In genomic region chr2:18848074-18848629, GRCm38 (mm10) we compare ENCODE assay signal across 27 mouse cellular contexts.
DNase-seq lines count a peak whose midpoint lies in the region; ATAC-seq and TF ChIP-seq lines count a peak whose summit lies in the region.
"Had no signal": no experiment of that assay in that cellular context is flagged by ENCODE, and none has a peak within 500 bp of the region (broad histone marks: within the 10 kb centered on the region; RNA-seq: fewer than 3 reads in every experiment).

No protein-coding gene starts in this region.

- WGBS in forebrain, embryonic 13.5 days, result 55% methylated on average over 5 of the region's 5 CpGs
- 87% methylated on average over 5 of the region's 5 CpGs for WGBS in forebrain, embryonic 11.5 days
- WGBS in hindbrain, embryonic 14.5 days, result 68% methylated on average over 5 of the region's 5 CpGs
- WGBS in hindbrain, embryonic 12.5 days, result 77% methylated on average over 5 of the region's 5 CpGs
- 78% methylated on average over 5 of the region's 5 CpGs for WGBS in stomach, postnatal 0 days

- H3K9ac ChIP-seq in forebrain, embryonic 13.5 days, result no peak overlapping the region
- no peak overlapping the region for H3K9ac ChIP-seq in forebrain, embryonic 11.5 days (ENCODE audit: low read length)
- H3K9ac ChIP-seq in hindbrain, embryonic 14.5 days, result no peak overlapping the region
- no peak overlapping the region for H3K9ac ChIP-seq in hindbrain, embryonic 12.5 days
- H3K9ac ChIP-seq in stomach, postnatal 0 days (ENCODE audit: low read length), result no peak overlapping the region
- H3K9ac ChIP-seq: embryonic facial prominence, embryonic 12.5 days; embryonic facial prominence, embryonic 15.5 days; heart, embryonic 13.5 days; intestine, embryonic 15.5 days had no signal

- peaks cover 11% of the 10 kb centered on the region; the same call in 1 of the 2 replicates for H3K36me3 ChIP-seq in forebrain, embryonic 13.5 days (ENCODE audit: poor library complexity, severe bottlenecking)
- H3K36me3 ChIP-seq in forebrain, embryonic 11.5 days (ENCODE audit: control insufficient read depth, insufficient read depth, low read length), result no peaks in the 10 kb centered on the region
- H3K36me3 ChIP-seq in hindbrain, embryonic 14.5 days (replicated peaks; ENCODE audit: control insufficient read depth, insufficient read depth), result peaks cover 13% of the 10 kb centered on the region; the same call in 1 of the 2 replicates
- H3K36me3 ChIP-seq in hindbrain, embryonic 12.5 days, result peaks cover 9% of the 10 kb centered on the region; the same call in 1 of the 2 replicates
- no peaks in the 10 kb centered on the region; the same call in 1 of the 2 replicates for H3K36me3 ChIP-seq in stomach, postnatal 0 days (ENCODE audit: control insufficient read depth, insufficient read depth, low read length)
- H3K36me3 ChIP-seq: embryonic facial prominence, embryonic 12.5 days had no signal

- no peak overlapping the region for H3K27ac ChIP-seq in forebrain, embryonic 13.5 days
- H3K27ac ChIP-seq in forebrain, embryonic 11.5 days (ENCODE audit: low read depth, low read length), result no peak overlapping the region
- H3K27ac ChIP-seq in hindbrain, embryonic 14.5 days, result no peak overlapping the region
- H3K27ac ChIP-seq in hindbrain, embryonic 12.5 days, result no peak overlapping the region
- no peak overlapping the region for H3K27ac ChIP-seq in stomach, postnatal 0 days (replicated peaks)
- H3K27ac ChIP-seq: embryonic facial prominence, embryonic 12.5 days; embryonic facial prominence, embryonic 15.5 days; heart, adult 2 months; heart, embryonic 10.5 days; heart, embryonic 13.5 days; intestine, embryonic 15.5 days had no signal

- no peak overlapping the region for H3K4me2 ChIP-seq in forebrain, embryonic 13.5 days
- H3K4me2 ChIP-seq in forebrain, embryonic 11.5 days (ENCODE audit: low read depth, low read length, severe bottlenecking), result no peak overlapping the region
- no peak overlapping the region for H3K4me2 ChIP-seq in hindbrain, embryonic 14.5 days (replicated peaks)
- no peak overlapping the region for H3K4me2 ChIP-seq in hindbrain, embryonic 12.5 days (replicated peaks)
- no peak overlapping the region for H3K4me2 ChIP-seq in stomach, postnatal 0 days (replicated peaks; ENCODE audit: low read depth)
- H3K4me2 ChIP-seq: embryonic facial prominence, embryonic 12.5 days; embryonic facial prominence, embryonic 15.5 days; heart, embryonic 13.5 days; intestine, embryonic 15.5 days had no signal

- no peak for DNase-seq in forebrain, embryonic 11.5 days (ENCODE audit: low spot score)
- DNase-seq in hindbrain, embryonic 14.5 days (ENCODE audit: low spot score), result no peak
- DNase-seq in brain, embryonic 14.5 days (ENCODE audit: low read depth), result peak; percentile 81
- DNase-seq in stomach, postnatal 0 days (ENCODE audit: low spot score), result no peak
- DNase-seq: adrenal gland, postnatal 10 days; adrenal gland, postnatal 36 days; cerebellum, adult 11 months; cerebellum, adult 2 months; cerebellum, adult 9-11 months; cerebellum, postnatal 25 days; gastrocnemius, postnatal 10 days; gastrocnemius, postnatal 36 days; heart, adult 2 months; heart, postnatal 14 days; heart, postnatal 4 days; kidney, adult 11 months had no signal

- no peak for TF ChIP-seq POLR2A in brain, embryonic 14.5 days (IDR thresholded peaks at IDR 0.05; ENCODE audit: borderline replicate concordance, extremely low read depth, insufficient read depth, insufficient read length, poor library complexity, severe bottlenecking)

- peaks cover 10% of the 10 kb centered on the region for H3K4me1 ChIP-seq in forebrain, embryonic 13.5 days
- no peaks in the 10 kb centered on the region for H3K4me1 ChIP-seq in forebrain, embryonic 11.5 days (replicated peaks; ENCODE audit: control insufficient read depth, insufficient read depth, low read length)
- H3K4me1 ChIP-seq in hindbrain, embryonic 14.5 days (replicated peaks; ENCODE audit: control insufficient read depth, insufficient read depth, low read length), result no peaks in the 10 kb centered on the region
- no peaks in the 10 kb centered on the region for H3K4me1 ChIP-seq in hindbrain, embryonic 12.5 days
- no peaks in the 10 kb centered on the region for H3K4me1 ChIP-seq in stomach, postnatal 0 days (replicated peaks; ENCODE audit: control insufficient read depth, insufficient read depth)
- H3K4me1 ChIP-seq: embryonic facial prominence, embryonic 15.5 days; heart, embryonic 10.5 days; intestine, embryonic 15.5 days had no signal

- ATAC-seq in forebrain, embryonic 13.5 days, result peak; percentile 42
- ATAC-seq in forebrain, embryonic 11.5 days (replicated peaks; ENCODE audit: low FRiP score), result no peak
- ATAC-seq in hindbrain, embryonic 14.5 days (ENCODE audit: low FRiP score), result 0 out of 2 replicates have a peak, but pooled peaks have one; percentile 43
- ATAC-seq in hindbrain, embryonic 12.5 days (ENCODE audit: low FRiP score), result no peak
- no peak for ATAC-seq in stomach, postnatal 0 days (ENCODE audit: low FRiP score, low TSS enrichment)
- ATAC-seq: hindbrain, embryonic 16.5 days; intestine, embryonic 15.5 days; Patski had no signal

- no peaks in the 10 kb centered on the region for H3K9me3 ChIP-seq in forebrain, embryonic 13.5 days (replicated peaks)
- no peaks in the 10 kb centered on the region for H3K9me3 ChIP-seq in forebrain, embryonic 11.5 days (ENCODE audit: control insufficient read depth, low read length)
- H3K9me3 ChIP-seq in hindbrain, embryonic 14.5 days (ENCODE audit: control insufficient read depth, low read length), result no peaks in the 10 kb centered on the region
- no peaks in the 10 kb centered on the region for H3K9me3 ChIP-seq in hindbrain, embryonic 12.5 days (replicated peaks)
- no peaks in the 10 kb centered on the region for H3K9me3 ChIP-seq in stomach, postnatal 0 days (ENCODE audit: control insufficient read depth, low read length)
- H3K9me3 ChIP-seq: embryonic facial prominence, embryonic 12.5 days; embryonic facial prominence, embryonic 15.5 days; G1E; heart, embryonic 10.5 days; heart, embryonic 13.5 days; intestine, embryonic 15.5 days had no signal

- no peak for TF ChIP-seq EP300 in stomach, postnatal 0 days (optimal IDR thresholded peaks at IDR 0.05)

- TF ChIP-seq CTCF in brain, embryonic 14.5 days (IDR thresholded peaks at IDR 0.05; ENCODE audit: borderline replicate concordance, extremely low read depth, insufficient read depth, insufficient read length), result no peak
- TF ChIP-seq CTCF in stomach, postnatal 0 days (IDR thresholded peaks at IDR 0.05; ENCODE audit: low read depth), result no peak

- H3K27me3 ChIP-seq in forebrain, embryonic 13.5 days, result no peaks in the 10 kb centered on the region
- H3K27me3 ChIP-seq in forebrain, embryonic 11.5 days (ENCODE audit: control insufficient read depth, insufficient read depth, low read length), result no peaks in the 10 kb centered on the region
- no peaks in the 10 kb centered on the region for H3K27me3 ChIP-seq in hindbrain, embryonic 14.5 days (ENCODE audit: control insufficient read depth, insufficient read depth, low read length)
- no peaks in the 10 kb centered on the region for H3K27me3 ChIP-seq in hindbrain, embryonic 12.5 days
- no peaks in the 10 kb centered on the region for H3K27me3 ChIP-seq in stomach, postnatal 0 days (ENCODE audit: control insufficient read depth, insufficient read depth, low read length)
- H3K27me3 ChIP-seq: CH12.LX; embryonic facial prominence, embryonic 12.5 days; embryonic facial prominence, embryonic 15.5 days; heart, embryonic 13.5 days; intestine, embryonic 15.5 days; Patski had no signal

- no peak overlapping the region for H3K4me3 ChIP-seq in forebrain, embryonic 13.5 days
- H3K4me3 ChIP-seq in forebrain, embryonic 11.5 days (ENCODE audit: low read depth, low read length), result no peak overlapping the region
- no peak overlapping the region for H3K4me3 ChIP-seq in hindbrain, embryonic 14.5 days (replicated peaks; ENCODE audit: low read length)
- H3K4me3 ChIP-seq in hindbrain, embryonic 12.5 days, result no peak overlapping the region
- H3K4me3 ChIP-seq in stomach, postnatal 0 days (ENCODE audit: low read depth, low read length), result no peak overlapping the region
- H3K4me3 ChIP-seq: embryonic facial prominence, embryonic 12.5 days; embryonic facial prominence, embryonic 15.5 days; heart, adult 2 months; heart, embryonic 10.5 days; heart, embryonic 13.5 days; intestine, embryonic 15.5 days had no signal

Comparison
In these comparisons a context has a peak if more than half of its experiments do, and no peak if none do; other contexts are left out.
1. ATAC-seq: peak in forebrain, embryonic 13.5 days (single experiment) and hindbrain, embryonic 14.5 days (single experiment); none in forebrain, embryonic 11.5 days (single experiment), hindbrain, embryonic 12.5 days (single experiment) and stomach, postnatal 0 days (single experiment).